Mouse (Mus musculus): Measurements from ENCODE around the gene Ranbp10.

DNA sequence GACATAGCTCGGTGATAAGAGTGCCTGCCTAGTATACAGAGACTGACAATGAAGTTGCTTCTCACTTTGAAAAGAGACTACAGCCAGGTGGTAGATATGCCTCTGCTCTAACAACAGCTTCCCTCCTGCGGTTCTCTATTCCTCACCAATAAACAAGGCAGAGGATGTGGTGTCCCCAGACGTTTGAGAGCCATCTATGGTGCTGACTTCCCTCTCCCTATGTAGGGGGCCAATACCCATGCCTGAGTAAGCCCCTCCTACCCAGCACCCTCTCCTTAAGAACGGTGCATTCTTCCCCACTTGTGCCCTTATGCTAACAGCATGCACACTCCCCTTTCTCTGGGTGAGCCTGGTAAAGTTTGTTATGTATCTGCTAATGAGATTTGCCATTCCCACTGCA, 38.2 kb downstream of the Ranbp10 start:
- TF ChIP-seq POLR2A (IDR thresholded peaks at IDR 0.05; ENCODE audit: insufficient read length, low read depth): no peak
- TF ChIP-seq USF1 (IDR thresholded peaks at IDR 0.05; ENCODE audit: low read depth): no peak

Data from myocyte (in vitro differentiated cells).